In the genomic region with DNA sequence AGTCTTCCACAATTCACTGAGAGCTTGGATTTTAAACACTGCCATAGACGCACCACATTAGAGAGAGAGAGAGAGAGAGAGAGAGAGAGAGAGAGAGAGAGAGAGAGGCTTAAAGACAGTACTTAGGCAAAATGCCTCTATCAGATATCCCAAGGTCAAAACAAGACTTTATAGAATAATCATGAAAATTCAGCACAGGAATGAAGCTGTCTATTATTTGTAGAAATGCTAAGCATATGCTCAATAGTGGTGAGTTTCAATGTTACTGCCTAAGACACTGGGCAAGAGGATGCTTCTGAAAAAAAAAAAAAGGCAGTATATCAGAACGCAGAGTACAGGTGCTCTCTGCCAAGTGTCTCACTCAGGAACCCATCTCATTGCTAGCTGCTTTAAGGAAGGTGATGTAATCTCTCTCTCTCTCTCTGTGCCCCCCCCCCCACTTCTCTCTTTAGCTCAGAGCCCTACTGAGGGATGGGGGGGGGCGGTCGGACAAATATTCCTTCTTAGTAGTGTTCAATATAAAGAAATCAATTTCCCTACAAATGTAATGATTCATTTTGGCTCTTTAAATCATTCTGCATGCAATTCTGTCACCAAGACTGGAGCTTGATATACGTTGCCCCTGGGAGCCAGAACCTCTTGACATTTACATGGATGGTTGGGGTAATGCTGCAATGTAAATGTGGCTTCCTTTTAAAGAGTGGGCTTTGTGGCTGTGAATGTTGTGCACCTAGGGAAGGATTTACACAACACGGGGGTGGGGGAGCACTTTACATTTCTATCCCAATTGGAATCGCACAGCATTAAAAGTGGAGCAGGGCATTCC, we compare ENCODE assay signal across 7 mouse cellular contexts.
DNase-seq lines count a peak whose midpoint lies in the region; ATAC-seq lines count a peak whose summit lies in the region.

No protein-coding gene starts in this region.

- peak overlapping the region; percentile 94 for H3K4me3 ChIP-seq in megakaryocyte, embryonic 14.5 days (replicated peaks)
- H3K4me3 ChIP-seq in embryonic facial prominence, embryonic 10.5 days: peak overlapping the region; percentile 75
- H3K4me3 ChIP-seq in hindbrain, embryonic 16.5 days (ENCODE audit: low read length): peak overlapping the region; percentile 65
- H3K4me3 ChIP-seq in neural tube, embryonic 14.5 days (ENCODE audit: low read depth, low read length): peak overlapping the region; percentile 59

- H3K27me3 ChIP-seq in megakaryocyte, embryonic 14.5 days (replicated peaks): no peaks in the 10 kb centered on the region
- H3K27me3 ChIP-seq in embryonic facial prominence, embryonic 10.5 days (replicated peaks; ENCODE audit: low read depth, poor library complexity, severe bottlenecking): peaks cover 6% of the 10 kb centered on the region; the same call in 1 of the 2 replicates
- no peaks in the 10 kb centered on the region for H3K27me3 ChIP-seq in hindbrain, embryonic 16.5 days (replicated peaks; ENCODE audit: control insufficient read depth, insufficient read depth, low read length)
- no peaks in the 10 kb centered on the region for H3K27me3 ChIP-seq in neural tube, embryonic 14.5 days (ENCODE audit: control insufficient read depth, insufficient read depth, low read length)

- H3K27ac ChIP-seq in embryonic facial prominence, embryonic 10.5 days (replicated peaks): no peak overlapping the region
- peak overlapping the region; percentile 86 for H3K27ac ChIP-seq in hindbrain, embryonic 16.5 days (ENCODE audit: low read depth, low read length)
- peak overlapping the region; percentile 92 for H3K27ac ChIP-seq in neural tube, embryonic 14.5 days (ENCODE audit: low read depth, low read length)

- peak overlapping the region; percentile 95 for H3K4me2 ChIP-seq in hindbrain, embryonic 16.5 days (ENCODE audit: low read length)
- peak overlapping the region; percentile 91 for H3K4me2 ChIP-seq in neural tube, embryonic 14.5 days (ENCODE audit: low read depth, low read length)

- H3K4me1 ChIP-seq in megakaryocyte, embryonic 14.5 days: peaks cover 74% of the 10 kb centered on the region
- H3K4me1 ChIP-seq in embryonic facial prominence, embryonic 10.5 days: peaks cover 68% of the 10 kb centered on the region
- peaks cover 30% of the 10 kb centered on the region for H3K4me1 ChIP-seq in hindbrain, embryonic 16.5 days (ENCODE audit: control insufficient read depth, insufficient read depth, low read depth, low read length)
- H3K4me1 ChIP-seq in neural tube, embryonic 14.5 days (ENCODE audit: control insufficient read depth, insufficient read depth, low read length): peaks cover 18% of the 10 kb centered on the region; the same call in 1 of the 2 replicates

- H3K36me3 ChIP-seq in megakaryocyte, embryonic 14.5 days (replicated peaks; ENCODE audit: low read length): peaks cover 43% of the 10 kb centered on the region
- peaks cover 10% of the 10 kb centered on the region for H3K36me3 ChIP-seq in embryonic facial prominence, embryonic 10.5 days (replicated peaks)
- 0 out of 2 replicates have a peak, but pooled peaks cover 3% of the 10 kb centered on the region for H3K36me3 ChIP-seq in hindbrain, embryonic 16.5 days (ENCODE audit: control insufficient read depth, insufficient read depth, low read length)
- peaks cover 3% of the 10 kb centered on the region; the same call in 1 of the 2 replicates for H3K36me3 ChIP-seq in neural tube, embryonic 14.5 days (ENCODE audit: control insufficient read depth, insufficient read depth, low read length)

- ATAC-seq in megakaryocyte, adult 5-6 weeks (ENCODE audit: poor library complexity, severe bottlenecking): no peak
- 0 out of 2 replicates have a peak, but pooled peaks have one; percentile 4 for ATAC-seq in hindbrain, embryonic 16.5 days
- peak; percentile 33 for ATAC-seq in neural tube, embryonic 14.5 days (ENCODE audit: low read depth)

- WGBS in embryonic facial prominence, embryonic 10.5 days: 59% methylated on average over 7 of the region's 7 CpGs
- 39% methylated on average over 7 of the region's 7 CpGs for WGBS in hindbrain, embryonic 16.5 days
- WGBS in neural tube, embryonic 14.5 days: 36% methylated on average over 7 of the region's 7 CpGs

- peak overlapping the region; percentile 72 for H3K9ac ChIP-seq in hindbrain, embryonic 16.5 days (ENCODE audit: low read depth, low read length)
- peak overlapping the region; percentile 79 for H3K9ac ChIP-seq in neural tube, embryonic 14.5 days (replicated peaks; ENCODE audit: low read depth, low read length)

- DNase-seq in embryonic facial prominence, embryonic 10.5 days (ENCODE audit: low spot score): no peak
- no peak for DNase-seq in left cerebral cortex, adult 9 months (ENCODE audit: low spot score in 2 of 2)
- DNase-seq in adrenal gland, adult 18-20 months (ENCODE audit: low spot score in 2 of 2): no peak

- no peaks in the 10 kb centered on the region for H3K9me3 ChIP-seq in megakaryocyte, embryonic 14.5 days
- H3K9me3 ChIP-seq in embryonic facial prominence, embryonic 10.5 days: no peaks in the 10 kb centered on the region
- H3K9me3 ChIP-seq in hindbrain, embryonic 16.5 days (ENCODE audit: control insufficient read depth, low read length): no peaks in the 10 kb centered on the region
- H3K9me3 ChIP-seq in neural tube, embryonic 14.5 days (ENCODE audit: control insufficient read depth, low read length): no peaks in the 10 kb centered on the region
